Mouse (Mus musculus): ENCODE measurements at regions not wholly inside any gene's neighbourhood (a gene's known extent, or its start where the extent isn't known, plus 50 kb on each side); places are given as distances from the start of the nearest gene placed in this dataset.
A peak's percentile ranks its signal among the peaks of the same experiment; 100 is the strongest.

DNA sequence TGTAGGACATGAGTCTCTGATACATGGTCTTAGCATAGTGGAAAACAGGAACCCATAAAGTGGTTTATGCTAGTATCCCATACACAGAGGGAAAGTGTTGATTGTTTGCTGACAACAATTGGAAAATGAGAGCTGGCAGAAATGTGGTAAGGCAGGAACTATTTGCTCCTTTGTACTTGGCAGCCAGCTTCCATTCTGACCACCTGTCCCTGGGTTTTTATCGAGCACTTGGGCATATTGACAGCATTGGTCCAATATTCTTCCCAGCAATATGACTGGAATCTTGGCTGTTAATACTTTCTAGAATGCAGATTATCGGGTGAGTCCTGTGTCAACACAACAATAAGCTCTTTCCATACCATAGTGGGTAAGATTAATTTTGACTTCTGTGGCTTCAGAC, 67.7 kb downstream of the Sult1c2 start:
- DNase-seq, result peak in 1 of 2 experiments; percentile 14

DNA sequence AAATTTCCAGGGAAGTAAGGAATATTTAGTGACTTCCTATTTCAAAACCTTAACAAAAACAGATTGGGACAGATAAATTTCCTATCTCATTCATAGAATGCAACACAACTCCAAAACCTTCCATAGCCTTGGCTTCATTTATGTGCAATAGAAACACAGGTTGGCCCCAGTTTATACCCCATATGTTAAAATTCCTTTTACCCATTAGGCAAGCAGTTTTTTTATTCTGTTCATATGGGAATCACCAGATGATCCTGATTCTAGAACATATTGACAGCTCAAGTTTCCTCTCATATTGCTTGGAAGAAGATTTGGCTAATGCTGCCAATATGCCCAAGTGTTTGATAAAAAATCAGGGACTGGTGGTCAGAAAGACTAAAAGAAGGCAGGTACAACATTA, 71.8 kb upstream of the Sgo1 start:
- no peak for DNase-seq

- peak; percentile 86 for DNase-seq
Measured at GRCm38 (mm10) chr17:53745950-53746469, 56.9 kb upstream of the Sgo1 start.

All from cerebellum, postnatal 25 days (tissue).